In genomic region chr1:83175985-83176384, GRCm38 (mm10) we compare ENCODE assay signal across 11 mouse cellular contexts. TPM values are rescaled to one million over a fixed set of nuclear protein-coding genes. Genes with fewer than 3 reads are reported as not detected.
"Had no signal": no experiment of that assay in that cellular context is flagged by ENCODE, and none has a peak within 500 bp of the region (broad histone marks: within the 10 kb centered on the region; RNA-seq: fewer than 3 reads in every experiment).

No protein-coding gene starts in this region.

- ATAC-seq: midbrain, embryonic 16.5 days had no signal

- DNase-seq: kidney, postnatal 36 days; layer of hippocampus, adult 9-11 months; liver; lung, adult 2 months; lung, postnatal 14 days; retina, postnatal 1 day; right cerebral cortex, postnatal 14 days; thymus, postnatal 36 days had no signal

RNA-seq across cellular contexts. Expression of gene Ccl20, which starts 59.4 kb away (rescaled TPM):
- total RNA-seq: layer of hippocampus, adult 18-20 months; left cerebral cortex, postnatal 36 days had no signal
